23 mouse cellular contexts compared by ENCODE assay signal in the genomic region with DNA sequence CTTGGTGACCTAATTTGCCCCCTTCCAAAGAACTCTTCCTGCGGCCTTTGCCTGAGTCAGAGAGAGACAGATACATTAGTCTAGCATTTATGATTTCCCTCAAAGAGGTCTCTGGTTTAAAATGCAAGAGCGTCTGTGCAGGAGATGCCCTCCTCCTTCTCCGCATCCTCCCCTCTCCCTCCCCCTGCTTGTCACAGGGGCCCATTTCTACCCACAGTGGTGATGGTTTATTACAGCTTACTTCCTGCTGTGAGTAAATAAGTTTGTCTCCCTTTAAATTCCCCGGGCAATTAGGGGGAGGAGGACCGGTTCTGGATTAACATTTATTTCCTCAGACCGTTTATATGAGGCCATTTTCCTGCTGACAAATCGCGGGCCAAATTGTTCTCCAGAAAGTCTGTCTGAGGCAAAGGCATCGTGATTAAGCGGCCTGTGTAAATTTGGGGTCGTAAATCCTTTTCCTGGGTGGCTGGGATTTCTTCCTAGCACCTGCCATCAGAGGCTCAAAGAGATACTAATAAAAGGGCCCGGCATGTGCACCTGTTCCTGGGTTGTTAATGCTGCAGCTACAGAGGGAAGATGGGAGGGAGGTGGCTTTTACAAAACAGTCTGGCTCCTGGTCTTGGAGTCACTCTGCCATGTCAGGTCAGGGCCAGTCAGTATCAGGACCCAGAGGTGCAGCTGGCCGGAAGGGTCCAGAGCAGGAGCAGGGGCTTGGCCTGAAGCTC.
DNase-seq lines count a peak whose midpoint lies in the region; ATAC-seq and TF ChIP-seq lines count a peak whose summit lies in the region.
"Had no signal": no experiment of that assay in that cellular context is flagged by ENCODE, and none has a peak within 500 bp of the region (broad histone marks: within the 10 kb centered on the region; RNA-seq: fewer than 3 reads in every experiment).

No protein-coding gene starts in this region.

- peak; percentile 5 for DNase-seq in kidney, postnatal 14 days
- DNase-seq in kidney, postnatal 36 days: no peak
- DNase-seq in brain, embryonic 14.5 days (ENCODE audit: low read depth): peak; percentile 34
- DNase-seq in right cerebral cortex, postnatal 10 days (ENCODE audit: low spot score in 2 of 2): no peak
- DNase-seq: adrenal gland, adult 2 months; adrenal gland, postnatal 25 days; cerebellum, adult 11-12 months; cerebellum, adult 2 months; cerebellum, adult 9-11 months; cerebellum, postnatal 14 days; cerebellum, postnatal 36 days; embryo, embryonic 11 days had no signal

- no peaks in the 10 kb centered on the region for H3K27me3 ChIP-seq in neural tube, embryonic 12.5 days (replicated peaks)
- H3K27me3 ChIP-seq in neural tube, embryonic 14.5 days (ENCODE audit: control insufficient read depth, insufficient read depth, low read length): no peaks in the 10 kb centered on the region
- 0 out of 2 replicates have a peak, but pooled peaks cover 6% of the 10 kb centered on the region for H3K27me3 ChIP-seq in heart, embryonic 12.5 days (replicated peaks)
- no peaks in the 10 kb centered on the region for H3K27me3 ChIP-seq in intestine, postnatal 0 days (replicated peaks; ENCODE audit: control insufficient read depth, insufficient read depth, low read length)
- H3K27me3 ChIP-seq: embryonic facial prominence, embryonic 13.5 days; embryonic facial prominence, embryonic 15.5 days; forebrain, embryonic 12.5 days had no signal

- 6% methylated on average over 13 of the region's 13 CpGs for WGBS in neural tube, embryonic 12.5 days
- 8% methylated on average over 13 of the region's 13 CpGs for WGBS in neural tube, embryonic 14.5 days
- WGBS in heart, embryonic 12.5 days: 60% methylated on average over 13 of the region's 13 CpGs
- WGBS in intestine, postnatal 0 days: 15% methylated on average over 13 of the region's 13 CpGs

- TF ChIP-seq POLR2A in brain, embryonic 14.5 days (IDR thresholded peaks at IDR 0.05; ENCODE audit: borderline replicate concordance, extremely low read depth, insufficient read depth, insufficient read length, poor library complexity, severe bottlenecking): no peak

- H3K27ac ChIP-seq in neural tube, embryonic 12.5 days: no peak overlapping the region
- H3K27ac ChIP-seq in neural tube, embryonic 14.5 days (ENCODE audit: low read depth, low read length): no peak overlapping the region
- no peak overlapping the region for H3K27ac ChIP-seq in heart, embryonic 12.5 days (ENCODE audit: poor library complexity, severe bottlenecking)
- H3K27ac ChIP-seq in intestine, postnatal 0 days (ENCODE audit: low read depth, low read length): no peak overlapping the region
- H3K27ac ChIP-seq: embryonic facial prominence, embryonic 13.5 days; embryonic facial prominence, embryonic 15.5 days; forebrain, embryonic 10.5 days; forebrain, embryonic 12.5 days had no signal

- H3K4me3 ChIP-seq in neural tube, embryonic 12.5 days: no peak overlapping the region
- no peak overlapping the region for H3K4me3 ChIP-seq in neural tube, embryonic 14.5 days (ENCODE audit: low read depth, low read length)
- no peak overlapping the region for H3K4me3 ChIP-seq in heart, embryonic 12.5 days
- H3K4me3 ChIP-seq in intestine, postnatal 0 days (ENCODE audit: low read depth, low read length): no peak overlapping the region
- H3K4me3 ChIP-seq: embryonic facial prominence, embryonic 13.5 days; embryonic facial prominence, embryonic 15.5 days; erythroblast, embryonic 14.5 days; forebrain, embryonic 10.5 days; forebrain, embryonic 12.5 days had no signal

- no peak overlapping the region for H3K9ac ChIP-seq in neural tube, embryonic 12.5 days
- H3K9ac ChIP-seq in neural tube, embryonic 14.5 days (replicated peaks; ENCODE audit: low read depth, low read length): no peak overlapping the region
- no peak overlapping the region for H3K9ac ChIP-seq in heart, embryonic 12.5 days
- H3K9ac ChIP-seq in intestine, postnatal 0 days (ENCODE audit: low read depth, low read length): no peak overlapping the region
- H3K9ac ChIP-seq: embryonic facial prominence, embryonic 13.5 days; embryonic facial prominence, embryonic 15.5 days; forebrain, embryonic 12.5 days had no signal

- ATAC-seq in neural tube, embryonic 12.5 days (ENCODE audit: low FRiP score, low read depth): peak; percentile 50
- peak; percentile 60; the same call in 1 of the 2 replicates for ATAC-seq in neural tube, embryonic 14.5 days (ENCODE audit: low read depth)
- ATAC-seq in heart, embryonic 12.5 days (ENCODE audit: insufficient number of reproducible peaks, low FRiP score): no peak
- ATAC-seq in intestine, postnatal 0 days: no peak
- ATAC-seq: forebrain, embryonic 14.5 days; forebrain, embryonic 16.5 days had no signal

- no peak for TF ChIP-seq CTCF in brain, embryonic 14.5 days (IDR thresholded peaks at IDR 0.05; ENCODE audit: borderline replicate concordance, extremely low read depth, insufficient read depth, insufficient read length)
- TF ChIP-seq CTCF in intestine, postnatal 0 days (IDR thresholded peaks at IDR 0.05; ENCODE audit: low read depth): no peak

- H3K9me3 ChIP-seq in neural tube, embryonic 12.5 days: no peaks in the 10 kb centered on the region
- H3K9me3 ChIP-seq in neural tube, embryonic 14.5 days (ENCODE audit: control insufficient read depth, low read length): no peaks in the 10 kb centered on the region
- H3K9me3 ChIP-seq in heart, embryonic 12.5 days (replicated peaks): no peaks in the 10 kb centered on the region
- H3K9me3 ChIP-seq in intestine, postnatal 0 days (ENCODE audit: control insufficient read depth): no peaks in the 10 kb centered on the region
- H3K9me3 ChIP-seq: embryonic facial prominence, embryonic 13.5 days; embryonic facial prominence, embryonic 15.5 days; forebrain, embryonic 10.5 days; forebrain, embryonic 12.5 days had no signal

- peaks cover 10% of the 10 kb centered on the region for H3K4me1 ChIP-seq in neural tube, embryonic 12.5 days
- peaks cover 10% of the 10 kb centered on the region for H3K4me1 ChIP-seq in neural tube, embryonic 14.5 days (ENCODE audit: control insufficient read depth, insufficient read depth, low read length)
- H3K4me1 ChIP-seq in heart, embryonic 12.5 days (replicated peaks): no peaks in the 10 kb centered on the region
- H3K4me1 ChIP-seq in intestine, postnatal 0 days (replicated peaks; ENCODE audit: control insufficient read depth, insufficient read depth, low read length): no peaks in the 10 kb centered on the region
- H3K4me1 ChIP-seq: embryonic facial prominence, embryonic 15.5 days had no signal

- no peak overlapping the region for H3K4me2 ChIP-seq in neural tube, embryonic 12.5 days (replicated peaks)
- H3K4me2 ChIP-seq in neural tube, embryonic 14.5 days (ENCODE audit: low read depth, low read length): no peak overlapping the region
- H3K4me2 ChIP-seq in heart, embryonic 12.5 days: no peak overlapping the region
- no peak overlapping the region for H3K4me2 ChIP-seq in intestine, postnatal 0 days (replicated peaks; ENCODE audit: low read depth)
- H3K4me2 ChIP-seq: embryonic facial prominence, embryonic 13.5 days; embryonic facial prominence, embryonic 15.5 days; forebrain, embryonic 12.5 days had no signal

- H3K36me3 ChIP-seq in neural tube, embryonic 12.5 days: no peaks in the 10 kb centered on the region
- H3K36me3 ChIP-seq in neural tube, embryonic 14.5 days (ENCODE audit: control insufficient read depth, insufficient read depth, low read length): no peaks in the 10 kb centered on the region
- no peaks in the 10 kb centered on the region for H3K36me3 ChIP-seq in heart, embryonic 12.5 days
- no peaks in the 10 kb centered on the region for H3K36me3 ChIP-seq in intestine, postnatal 0 days (ENCODE audit: control insufficient read depth, insufficient read depth)
- H3K36me3 ChIP-seq: embryonic facial prominence, embryonic 13.5 days; embryonic facial prominence, embryonic 15.5 days; forebrain, embryonic 10.5 days; forebrain, embryonic 12.5 days had no signal

Comparison
In these comparisons a context has a peak if more than half of its experiments do, and no peak if none do; other contexts are left out.
1. DNase-seq: peak in kidney, postnatal 14 days (single experiment) and brain, embryonic 14.5 days (single experiment); none in kidney, postnatal 36 days (0 of 2) and right cerebral cortex, postnatal 10 days (0 of 2).
2. ATAC-seq: peak in neural tube, embryonic 12.5 days (single experiment) and neural tube, embryonic 14.5 days (single experiment); none in heart, embryonic 12.5 days (single experiment) and intestine, postnatal 0 days (single experiment).